Mouse (Mus musculus) stomach, postnatal 0 days (tissue): ENCODE data around the gene Kalrn. TPM values are rescaled to one million over a fixed set of nuclear protein-coding genes. Genes with fewer than 3 reads are reported as not detected.

Experiments
- ATAC-seq: fragments of 200-750 bp; cut with Nextera tagmentation; 2 replicates; pipeline ENCODE4 v1.8.0; 2017; ENCODE audit not compliant: low FRiP score, low TSS enrichment
- DNase-seq: peaks from one replicate; pipeline ENCODE4 v3.0.0-alpha.2; 2016; ENCODE audit warnings: low spot score
- H3K27ac ChIP-seq: fragments of 300-500 bp; sonication (generic); replicated peaks from 2 replicates; pipeline ENCODE4 v1.5.1; 2014; ENCODE audit warnings: mild to moderate bottlenecking, control low read depth
- H3K27me3 ChIP-seq: fragments of 300-500 bp; sonication (generic); 2 replicates; pipeline ENCODE4 v1.6.1; 2014; ENCODE audit warnings: low read length; ENCODE audit not compliant: control insufficient read depth, insufficient read depth
- H3K36me3 ChIP-seq: fragments of 300-500 bp; sonication (generic); 2 replicates; pipeline ENCODE4 v1.6.1; 2014; ENCODE audit warnings: low read length, mixed read lengths; ENCODE audit not compliant: control insufficient read depth, insufficient read depth
- H3K4me1 ChIP-seq: fragments of 300-500 bp; sonication (generic); replicated peaks from 2 replicates; pipeline ENCODE4 v1.6.1; 2014; ENCODE audit warnings: antibody characterized with exemption; ENCODE audit not compliant: control insufficient read depth, insufficient read depth
- H3K4me2 ChIP-seq: fragments of 300-500 bp; sonication (generic); replicated peaks from 2 replicates; pipeline ENCODE4 v1.6.1; 2014; ENCODE audit warnings: low read depth, mild to moderate bottlenecking, control low read depth, moderate library complexity
- H3K4me3 ChIP-seq: fragments of 300-500 bp; sonication (generic); 2 replicates; pipeline ENCODE4 v1.5.1; 2014; ENCODE audit warnings: low read depth, low read length, control low read depth
- H3K9ac ChIP-seq: fragments of 300-500 bp; sonication (generic); 2 replicates; pipeline ENCODE4 v1.6.1; 2014; ENCODE audit warnings: mild to moderate bottlenecking, low read length, control low read depth, mixed read lengths
- H3K9me3 ChIP-seq: fragments of 300-500 bp; sonication (generic); 2 replicates; pipeline ENCODE4 v1.6.1; 2016; ENCODE audit warnings: low read length; ENCODE audit not compliant: control insufficient read depth
- CTCF ChIP-seq: IDR thresholded peaks from 2 replicates; pipeline ENCODE4 v1.5.1; 2016; ENCODE audit warnings: antibody characterized with exemption, low read depth, mild to moderate bottlenecking, moderate library complexity
- EP300 ChIP-seq: optimal IDR thresholded peaks from 2 replicates; pipeline ENCODE3; 2016; ENCODE audit warnings: antibody characterized with exemption
- WGBS: fragments of 180-500 bp; shearing (Covaris S2); extraction: QIAGEN DNeasy Blood & Tissue Kit; methylation state at CpG from one replicate; pipeline ENCODE4 v1.1.7; 2014; 5-methylcytosine and 5-hydroxymethylcytosine counted together
- polyA plus RNA-seq: library from polyadenylated mRNA; unstranded; fragments of >200 nt; fragmentation: Nextera tagmentation; extraction: Ambion mirVana; gene quantifications from 2 replicates; pipeline ENCODE4 v1.2.1, GENCODE M21; 2015

Gene Kalrn
- polyA plus RNA-seq, 1 experiment from 2014 or later: 14.4 TPM

GRCm38 (mm10) chr16:33963509-33963908 lies 609.8 kb downstream of the Kalrn start:
- ATAC-seq: peak; percentile 86
- Histone ChIP-seq H3K36me3 (peaks cover 6% of the 10 kb centered on the region), H3K27ac (no peak overlapping the region), H3K27me3 (no peaks in the 10 kb centered on the region), H3K4me2 (no peak overlapping the region), H3K9ac (no peak overlapping the region), H3K4me1 (no peaks in the 10 kb centered on the region), H3K9me3 (no peaks in the 10 kb centered on the region), H3K4me3 (no peak overlapping the region)
- TF ChIP-seq CTCF: no peak
- no peak for TF ChIP-seq EP300
- peak; percentile 66 for DNase-seq
- WGBS: 54% methylated on average over 6 of the region's 6 CpGs

DNA sequence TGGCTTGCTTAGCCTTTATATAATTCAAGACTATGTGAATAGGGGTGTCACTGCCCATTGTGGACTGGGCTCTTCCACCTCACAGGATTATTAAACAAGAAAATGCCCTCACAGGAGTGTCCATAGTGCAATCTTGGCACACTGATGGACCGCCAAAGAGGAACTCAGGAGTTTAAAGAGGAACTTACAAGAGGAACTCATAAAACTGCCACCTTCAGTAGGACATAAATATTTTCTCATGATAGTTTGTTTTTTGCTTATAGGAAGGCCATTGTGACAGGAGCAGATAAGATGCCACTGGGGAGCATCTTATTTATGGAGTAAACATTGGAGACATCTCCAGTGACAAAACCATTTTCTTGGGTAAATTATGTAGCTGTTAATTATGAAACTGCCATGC lies 618.5 kb downstream of the Kalrn start:
- no peak for DNase-seq
- H3K9ac ChIP-seq: no peak overlapping the region
- no peaks in the 10 kb centered on the region for H3K4me1 ChIP-seq
- 94% methylated on average over 1 of the region's 1 CpGs for WGBS
- no peak for ATAC-seq
- H3K4me2 ChIP-seq: no peak overlapping the region
- no peaks in the 10 kb centered on the region for H3K9me3 ChIP-seq
- H3K4me3 ChIP-seq: no peak overlapping the region
- peaks cover 13% of the 10 kb centered on the region for H3K36me3 ChIP-seq
- H3K27ac ChIP-seq: no peak overlapping the region
- no peaks in the 10 kb centered on the region for H3K27me3 ChIP-seq
- no peak for TF ChIP-seq CTCF

- no peaks in the 10 kb centered on the region for H3K9me3 ChIP-seq
- peaks cover 13% of the 10 kb centered on the region for H3K36me3 ChIP-seq
- no peak overlapping the region for H3K4me3 ChIP-seq
- 75% methylated on average over 4 of the region's 4 CpGs for WGBS
- no peaks in the 10 kb centered on the region for H3K4me1 ChIP-seq
- no peaks in the 10 kb centered on the region for H3K27me3 ChIP-seq
- H3K9ac ChIP-seq: no peak overlapping the region
- no peak overlapping the region for H3K4me2 ChIP-seq
- no peak overlapping the region for H3K27ac ChIP-seq
- no peak for ATAC-seq
- no peak for DNase-seq
- no peak for TF ChIP-seq EP300
- TF ChIP-seq CTCF: no peak
Observed at GRCm38 (mm10) chr16:33953008-33953407, 620.3 kb downstream of the Kalrn start.

DNA sequence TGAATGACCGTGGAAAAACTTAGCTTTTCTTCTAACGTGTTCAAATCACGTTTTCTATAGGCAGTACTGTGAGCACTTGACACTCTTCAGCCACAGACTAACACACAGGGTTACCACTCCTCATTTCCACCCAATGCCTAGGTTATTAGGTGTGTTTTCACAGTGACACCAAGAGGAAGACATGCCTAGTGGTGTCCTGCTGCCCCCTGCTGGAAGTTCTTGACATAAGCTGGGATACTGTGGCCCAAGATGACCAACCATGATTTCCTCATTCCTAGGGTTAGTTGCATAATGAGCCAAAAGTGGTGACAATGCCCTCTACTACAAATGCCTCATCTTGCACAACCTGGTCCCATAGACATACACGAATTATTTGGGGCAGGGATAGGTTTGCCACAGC lies 622.5 kb downstream of the Kalrn start:
- no peaks in the 10 kb centered on the region for H3K9me3 ChIP-seq
- H3K27me3 ChIP-seq: no peaks in the 10 kb centered on the region
- no peak overlapping the region for H3K4me2 ChIP-seq
- no peak overlapping the region for H3K4me3 ChIP-seq
- no peak overlapping the region for H3K9ac ChIP-seq
- DNase-seq (peak; percentile 88), ATAC-seq (peak; percentile 83)
- no peaks in the 10 kb centered on the region for H3K4me1 ChIP-seq
- peaks cover 3% of the 10 kb centered on the region; the same call in 1 of the 2 replicates for H3K36me3 ChIP-seq
- TF ChIP-seq EP300 (no peak), CTCF (peak; percentile 100)
- 22% methylated on average over 4 of the region's 4 CpGs for WGBS
- no peak overlapping the region for H3K27ac ChIP-seq

DNA sequence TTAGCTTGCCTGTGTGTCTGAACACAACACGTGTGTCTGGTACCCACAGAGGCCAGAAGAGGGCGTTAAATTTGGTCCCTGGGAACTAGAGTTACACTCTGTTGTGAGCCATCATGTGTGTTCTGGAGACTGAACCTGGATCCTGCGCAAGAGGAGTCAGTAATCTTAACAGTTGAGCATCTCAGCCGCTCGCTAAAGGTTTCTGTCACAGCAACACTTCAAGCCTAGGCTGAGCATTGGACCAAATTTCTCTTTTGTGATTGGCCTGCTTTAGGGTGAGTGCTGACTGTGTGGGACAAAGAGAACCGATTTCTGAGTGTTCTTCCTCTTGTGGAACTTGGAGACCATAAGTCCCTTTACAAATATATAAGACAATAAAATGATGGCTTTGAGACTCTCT lies 622.9 kb downstream of the Kalrn start:
- TF ChIP-seq EP300 (no peak), CTCF (peak; percentile 34; the same call in 1 of the 2 replicates)
- DNase-seq (no peak), ATAC-seq (no peak)
- Histone ChIP-seq H3K4me3 (no peak overlapping the region), H3K9me3 (no peaks in the 10 kb centered on the region), H3K27me3 (no peaks in the 10 kb centered on the region), H3K9ac (no peak overlapping the region), H3K4me2 (no peak overlapping the region), H3K4me1 (no peaks in the 10 kb centered on the region), H3K27ac (no peak overlapping the region), H3K36me3 (peaks cover 2% of the 10 kb centered on the region; the same call in 1 of the 2 replicates)
- 74% methylated on average over 6 of the region's 6 CpGs for WGBS

- Histone ChIP-seq H3K9me3 (no peaks in the 10 kb centered on the region), H3K36me3 (no peaks in the 10 kb centered on the region), H3K4me3 (no peak overlapping the region), H3K4me1 (no peaks in the 10 kb centered on the region), H3K9ac (no peak overlapping the region), H3K4me2 (no peak overlapping the region), H3K27me3 (no peaks in the 10 kb centered on the region), H3K27ac (0 out of 2 replicates have a peak overlapping the region, but pooled peaks have one; percentile 13)
- no peak for TF ChIP-seq EP300
- WGBS: 58% methylated on average over 17 of the region's 17 CpGs
- ATAC-seq (peak; percentile 30), DNase-seq (peak; percentile 54)
Observed at GRCm38 (mm10) chr16:33947664-33948571, 625.4 kb downstream of the Kalrn start.
